Mouse (Mus musculus) CH12.LX (cell line): ENCODE data around the gene Ptchd4.

Source experiments
- JUND ChIP-seq: conservative IDR thresholded peaks from 2 replicates; pipeline ENCODE4 v1.6.1; 2011; ENCODE audit warnings: low read depth, low read length, improper control_type of control experiment
- POLR2A ChIP-seq: IDR thresholded peaks from 2 replicates; pipeline ENCODE4 v1.6.1; 2011; ENCODE audit warnings: low read depth, mild to moderate bottlenecking, improper control_type of control experiment, low read length

GRCm38 (mm10) chr17:42307001-42307400 is 8.7 kb upstream of the Ptchd4 start:
- TF ChIP-seq JUND (no peak), POLR2A (no peak)
